Comparison of ENCODE assay signal across 8 mouse cellular contexts in the genomic region with DNA sequence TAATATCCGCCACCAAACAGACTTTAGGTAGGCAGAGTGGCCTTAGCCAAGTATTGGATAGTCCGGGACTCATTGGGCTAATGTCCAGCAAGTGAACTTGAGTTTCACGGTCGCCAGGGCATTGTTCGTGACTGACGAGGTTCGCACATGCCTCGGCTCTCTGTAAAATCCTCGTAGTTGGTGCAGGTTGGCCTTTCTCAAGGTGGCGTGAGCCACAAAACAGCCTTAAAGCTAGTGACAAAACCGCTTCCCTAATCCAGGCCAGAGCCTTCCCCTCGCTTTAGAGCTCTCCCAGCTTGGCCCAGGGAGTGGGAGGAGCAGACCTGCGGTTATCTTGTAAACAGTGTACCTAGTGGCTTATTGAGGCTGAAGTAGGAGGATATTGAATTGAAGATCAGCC. TPM values are rescaled to one million over a fixed set of nuclear protein-coding genes. Genes with fewer than 3 reads are reported as not detected.
DNase-seq lines count a peak whose midpoint lies in the region; ATAC-seq and TF ChIP-seq lines count a peak whose summit lies in the region.

No protein-coding gene starts in this region.

- WGBS in heart, embryonic 16.5 days: 9% methylated on average over 13 of the region's 13 CpGs
- WGBS in hindbrain, embryonic 11.5 days: 11% methylated on average over 13 of the region's 13 CpGs

- H3K9ac ChIP-seq in heart, embryonic 16.5 days (ENCODE audit: low read length): peak overlapping the region; percentile 86
- H3K9ac ChIP-seq in MEL (ENCODE audit: control insufficient read depth, low read depth, low read length, poor library complexity, severe bottlenecking): peak overlapping the region; percentile 81
- peak overlapping the region; percentile 82 for H3K9ac ChIP-seq in hindbrain, embryonic 11.5 days (ENCODE audit: low read depth, low read length)

- H3K36me3 ChIP-seq in heart, embryonic 16.5 days (ENCODE audit: control insufficient read depth, insufficient read depth): no peaks in the 10 kb centered on the region
- peaks cover 0 to 12% of the 10 kb centered on the region in 2 experiments; a peak in 2 of 4 replicates for H3K36me3 ChIP-seq in MEL (ENCODE audit: control insufficient read depth in 1 of 2, insufficient read depth in 2 of 2, low read length in 2 of 2)
- H3K36me3 ChIP-seq in hindbrain, embryonic 11.5 days (ENCODE audit: control insufficient read depth, insufficient read depth, low read length): no peaks in the 10 kb centered on the region

- intact Hi-C loops in heart, postnatal 14 days (cut with DNase I): loop anchor here (5.0 kb wide), 1 partner anchor 72 kb away; no protein-coding TSS in a partner anchor

- peaks cover 2% of the 10 kb centered on the region for H3K79me2 ChIP-seq in MEL (ENCODE audit: control insufficient read depth, insufficient read depth, low read length, poor library complexity)

- no peak; a peak in 1 of 4 replicates for TF ChIP-seq EP300 in MEL (IDR thresholded peaks at IDR 0.05; ENCODE audit: low read depth in 1 of 2, low read length in 2 of 2)

- peaks cover 14% of the 10 kb centered on the region for H3K4me1 ChIP-seq in heart, embryonic 16.5 days (ENCODE audit: control insufficient read depth, insufficient read depth, low read length)
- peaks cover 4 to 9% of the 10 kb centered on the region in 2 experiments; a peak in 3 of 4 replicates for H3K4me1 ChIP-seq in MEL (ENCODE audit: control insufficient read depth in 1 of 2, insufficient read depth in 2 of 2, low read length in 2 of 2)
- no peaks in the 10 kb centered on the region for H3K4me1 ChIP-seq in hindbrain, embryonic 11.5 days (replicated peaks; ENCODE audit: control insufficient read depth, insufficient read depth, low read length)

- no peak for TF ChIP-seq CTCF in MEL (IDR thresholded peaks at IDR 0.05 in 2 of 3, conservative IDR thresholded peaks at IDR 0.05 in 1 of 3; ENCODE audit: control insufficient read depth in 1 of 3, insufficient read depth in 1 of 3, low read depth in 2 of 3, low read length in 3 of 3, poor library complexity in 1 of 3, severe bottlenecking in 1 of 3)

- no peaks in the 10 kb centered on the region for H3K27me3 ChIP-seq in heart, embryonic 16.5 days (ENCODE audit: control insufficient read depth, insufficient read depth, low read length)
- no peaks in the 10 kb centered on the region for H3K27me3 ChIP-seq in MEL (ENCODE audit: control insufficient read depth in 1 of 2, insufficient read depth in 2 of 2, low read length in 2 of 2)
- H3K27me3 ChIP-seq in hindbrain, embryonic 11.5 days (ENCODE audit: control insufficient read depth, insufficient read depth, low read length): no peaks in the 10 kb centered on the region

- ATAC-seq in heart, embryonic 16.5 days (replicated peaks; ENCODE audit: extremely low read depth, insufficient read depth, low FRiP score): no peak
- no peak; the same call in 1 of the 2 replicates for ATAC-seq in hindbrain, embryonic 11.5 days (ENCODE audit: low FRiP score)
- peak; percentile 8; the same call in 1 of the 2 replicates for ATAC-seq in megakaryocyte-erythroid progenitor cell, adult 5-6 weeks (replicated peaks; ENCODE audit: low FRiP score, low TSS enrichment, poor library complexity, severe bottlenecking)

- no peak for TF ChIP-seq POLR2A in MEL (IDR thresholded peaks at IDR 0.05; ENCODE audit: control insufficient read depth in 1 of 2, insufficient read depth in 1 of 2, low read depth in 1 of 2, low read length in 2 of 2, poor library complexity in 1 of 2)

- H3K27ac ChIP-seq in heart, embryonic 16.5 days (ENCODE audit: low read length): peak overlapping the region; percentile 56
- H3K27ac ChIP-seq in MEL (ENCODE audit: control insufficient read depth, low read depth, low read length): peak overlapping the region; percentile 76
- no peak overlapping the region for H3K27ac ChIP-seq in hindbrain, embryonic 11.5 days (ENCODE audit: low read depth, low read length)

- peak overlapping the region; percentile 87 for H3K4me3 ChIP-seq in heart, embryonic 16.5 days (ENCODE audit: low read length)
- peak overlapping the region; percentile 39 to 64 for H3K4me3 ChIP-seq in MEL (ENCODE audit: control insufficient read depth in 1 of 2, insufficient read depth in 1 of 2, low read depth in 2 of 2, low read length in 2 of 2)
- H3K4me3 ChIP-seq in hindbrain, embryonic 11.5 days (ENCODE audit: low read depth, low read length): peak overlapping the region; percentile 71

- DNase-seq in heart, postnatal 14 days: no peak
- DNase-seq in MEL (ENCODE audit: low read depth, low spot score): peak; percentile 79
- no peak for DNase-seq in hindbrain, embryonic 11.5 days (ENCODE audit: low spot score)
- DNase-seq in adrenal gland, adult 8-10 months: no peak
- no peak for DNase-seq in right cerebral cortex, postnatal 14 days
- DNase-seq in layer of hippocampus, postnatal 10 days (ENCODE audit: low spot score in 2 of 2): no peak

- no peak for TF ChIP-seq RAD21 in MEL (IDR thresholded peaks at IDR 0.05; ENCODE audit: low read depth, low read length)

- H3K9me3 ChIP-seq in heart, embryonic 16.5 days (replicated peaks; ENCODE audit: control insufficient read depth, low read length): no peaks in the 10 kb centered on the region
- H3K9me3 ChIP-seq in MEL (replicated peaks; ENCODE audit: insufficient read depth, low read length): no peaks in the 10 kb centered on the region
- H3K9me3 ChIP-seq in hindbrain, embryonic 11.5 days (ENCODE audit: control insufficient read depth, low read length): no peaks in the 10 kb centered on the region

- peak overlapping the region; percentile 99 for H3K4me2 ChIP-seq in heart, embryonic 16.5 days (ENCODE audit: low read depth, low read length)
- H3K4me2 ChIP-seq in hindbrain, embryonic 11.5 days (replicated peaks; ENCODE audit: low read depth, low read length): peak overlapping the region; percentile 86

TF ChIP-seq in MEL, 35 proteins besides CTCF, POLR2A, EP300 and RAD21:
- TF ChIP-seq MAX (IDR thresholded peaks at IDR 0.05; ENCODE audit: low read length) (0 out of 2 replicates have a peak, but pooled peaks have one; percentile 9), POLR2AphosphoS2 (IDR thresholded peaks at IDR 0.05; ENCODE audit: low read length) (no peak)

RNA-seq across cellular contexts. Expression of a gene that starts 1.0 kb away (rescaled TPM):
- polyA plus RNA-seq in heart, embryonic 16.5 days (2015; fragmentation: Nextera tagmentation; extraction: Ambion mirVana): 6.9 and 9.4 TPM in 2 replicates
- total RNA-seq in heart, postnatal 14 days (2021): 1 to 10 TPM; 6.1 to 7.6 TPM
- 15.0 and 16.7 TPM in 2 replicates for total RNA-seq in MEL (2012; rRNA removed)
- 10 to 100 TPM; 19.9 to 23.9 TPM for polyA plus RNA-seq in MEL (2012; ENCODE audit: insufficient read depth in 1 of 2, insufficient read length in 2 of 2, low read depth in 1 of 2, low replicate concordance in 2 of 2, missing spikeins in 1 of 2)
- 23.3 and 27.6 TPM in 2 replicates for polyA plus RNA-seq in hindbrain, embryonic 11.5 days (2014; fragmentation: Nextera tagmentation; extraction: Ambion mirVana)
- total RNA-seq in megakaryocyte-erythroid progenitor cell, adult 5-6 weeks (2014; fragmentation: Nextera tagmentation): 8.3 and 23.6 TPM in 2 replicates
- 11.6 and 14.2 TPM in 2 replicates for total RNA-seq in megakaryocyte-erythroid progenitor cell, adult 5-6 weeks (2017)
- total RNA-seq in adrenal gland, adult 8-10 months (2022): 100 to 1,000 TPM in 1 of 4 experiments, 10 to 100 TPM in 3; 69.6 to 107 (median 85.5) TPM
- 10 to 100 TPM; 68.4 to 75.3 TPM for total RNA-seq in layer of hippocampus, postnatal 10 days (2021)
